Mouse (Mus musculus) frontal cortex, postnatal 36 days (tissue): ENCODE data around the gene St8sia1.
A peak's percentile ranks its signal among the peaks of the same experiment; 100 is the strongest.

ENCODE experiments used
- DNase-seq, 2 experiments: peaks; one replicate each; pipeline ENCODE4 v3.0.0; 2022; ENCODE audit warnings: low spot score in 2 of 2

The St8sia1 gene

DNA sequence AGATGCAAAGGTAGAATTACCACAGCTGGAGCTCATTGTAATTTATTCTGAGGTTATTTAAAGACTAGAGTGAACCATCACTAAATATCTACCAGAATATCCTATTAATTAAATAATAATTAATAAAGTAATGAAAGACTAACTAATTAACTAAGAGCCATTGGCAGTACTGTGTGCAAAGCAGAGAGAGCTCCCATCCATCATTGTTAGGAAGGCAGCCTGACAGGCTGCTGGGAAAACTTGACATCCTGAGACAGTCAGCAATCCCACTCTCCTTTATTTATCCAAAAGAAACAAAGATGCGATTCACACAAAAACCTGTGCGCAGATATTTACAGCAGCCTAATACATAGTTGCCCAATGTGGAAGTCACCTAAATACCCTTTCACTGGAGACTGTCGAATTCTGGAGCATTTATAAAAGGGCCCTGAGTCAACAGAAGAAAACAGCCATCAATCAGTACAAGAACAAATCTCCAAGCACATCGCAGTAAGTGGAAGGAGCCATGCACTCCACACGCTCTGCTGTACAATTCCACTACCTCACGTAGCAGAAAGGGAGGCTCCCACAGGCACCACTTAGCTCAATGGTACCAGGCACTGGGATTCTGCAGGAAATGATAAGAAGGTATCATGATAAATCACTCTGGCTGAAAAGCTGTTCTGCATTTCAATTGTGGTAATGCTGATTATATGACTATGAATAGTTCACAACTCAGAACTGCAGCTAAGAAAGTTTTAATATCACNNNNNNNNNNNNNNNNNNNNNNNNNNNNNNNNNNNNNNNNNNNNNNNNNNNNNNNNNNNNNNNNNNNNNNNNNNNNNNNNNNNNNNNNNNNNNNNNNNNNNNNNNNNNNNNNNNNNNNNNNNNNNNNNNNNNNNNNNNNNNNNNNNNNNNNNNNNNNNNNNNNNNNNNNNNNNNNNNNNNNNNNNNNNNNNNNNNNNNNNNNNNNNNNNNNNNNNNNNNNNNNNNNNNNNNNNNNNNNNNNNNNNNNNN is 15.7 kb upstream of the St8sia1 start:
- no peak for DNase-seq

DNA sequence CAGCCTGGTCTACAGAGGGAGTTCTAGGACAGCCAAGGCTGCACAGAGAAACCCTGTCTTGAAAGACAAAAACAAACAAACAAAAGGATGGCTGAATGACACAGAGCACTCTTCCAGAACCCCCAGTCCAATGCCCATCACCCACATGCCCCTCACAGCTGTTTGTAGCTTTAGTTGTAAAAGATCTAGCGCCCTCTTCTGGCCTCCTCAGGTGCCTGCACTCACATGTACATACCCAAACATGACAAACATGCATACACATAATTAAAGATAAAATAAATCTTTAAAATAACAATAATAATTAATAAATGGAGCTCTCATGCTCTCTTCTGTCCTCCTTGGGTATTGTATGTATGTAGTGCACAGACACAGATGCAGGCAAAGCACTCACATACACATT is 13.0 kb upstream of the St8sia1 start:
- no peak for DNase-seq

DNA sequence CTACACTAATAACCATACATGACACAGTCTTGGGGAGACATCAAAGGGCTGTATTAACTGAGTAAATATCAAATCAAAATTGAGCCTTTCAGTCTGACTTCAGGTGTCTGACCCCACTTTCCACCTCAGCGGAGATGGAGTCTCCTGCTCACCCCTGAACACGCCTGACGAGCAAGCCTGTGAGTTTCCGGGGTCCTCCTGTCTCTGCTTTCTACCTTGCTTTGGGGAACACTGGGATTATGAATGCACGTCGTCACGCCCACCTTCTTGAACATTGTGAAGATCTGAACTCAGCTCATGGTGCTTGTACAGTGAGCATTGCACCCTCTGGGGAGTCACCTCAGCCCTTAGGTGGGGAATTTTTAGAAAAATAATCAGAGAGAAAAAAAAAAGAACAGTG is 9.0 kb upstream of the St8sia1 start:
- DNase-seq = no peak

DNA sequence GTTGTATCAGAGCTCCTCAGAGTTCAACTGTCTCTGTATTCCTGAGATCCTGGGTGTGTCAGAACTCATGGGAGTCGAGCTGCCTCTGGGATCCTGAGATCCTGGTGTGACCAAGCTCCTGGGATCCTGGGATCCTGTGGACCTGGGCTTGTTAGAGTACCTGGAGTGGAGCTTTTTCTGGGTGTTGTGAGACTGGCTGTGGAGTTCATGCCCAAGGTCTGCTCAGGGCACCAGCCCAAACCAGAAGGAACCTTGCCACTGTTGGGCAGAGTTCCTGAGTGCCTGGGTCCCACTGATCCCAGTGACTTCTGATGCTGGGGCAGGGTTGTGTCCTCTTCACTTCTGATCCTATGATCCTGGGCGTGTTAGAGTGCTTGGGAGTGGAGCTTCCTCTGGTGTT is 8.0 kb upstream of the St8sia1 start:
- no peak for DNase-seq

DNA sequence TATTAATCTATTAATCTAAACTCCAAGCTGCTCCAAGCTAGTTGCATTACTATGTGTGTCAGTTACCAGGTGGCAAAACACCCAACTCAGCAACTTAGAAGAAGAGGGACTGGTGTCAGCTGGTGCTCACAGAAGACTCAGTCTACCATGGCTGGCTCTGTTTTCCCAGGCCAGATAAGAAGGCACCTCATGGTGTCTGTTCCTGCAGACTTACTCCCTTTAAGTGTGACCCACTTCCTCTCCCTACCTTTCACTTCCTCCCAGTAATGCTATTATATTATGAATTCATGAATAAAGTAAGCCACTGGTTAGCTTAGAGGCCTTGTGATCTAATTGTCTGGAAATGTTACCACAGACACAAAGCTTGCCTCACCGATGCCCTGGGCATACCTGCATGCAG is 3.2 kb upstream of the St8sia1 start:
- no peak for DNase-seq

DNA sequence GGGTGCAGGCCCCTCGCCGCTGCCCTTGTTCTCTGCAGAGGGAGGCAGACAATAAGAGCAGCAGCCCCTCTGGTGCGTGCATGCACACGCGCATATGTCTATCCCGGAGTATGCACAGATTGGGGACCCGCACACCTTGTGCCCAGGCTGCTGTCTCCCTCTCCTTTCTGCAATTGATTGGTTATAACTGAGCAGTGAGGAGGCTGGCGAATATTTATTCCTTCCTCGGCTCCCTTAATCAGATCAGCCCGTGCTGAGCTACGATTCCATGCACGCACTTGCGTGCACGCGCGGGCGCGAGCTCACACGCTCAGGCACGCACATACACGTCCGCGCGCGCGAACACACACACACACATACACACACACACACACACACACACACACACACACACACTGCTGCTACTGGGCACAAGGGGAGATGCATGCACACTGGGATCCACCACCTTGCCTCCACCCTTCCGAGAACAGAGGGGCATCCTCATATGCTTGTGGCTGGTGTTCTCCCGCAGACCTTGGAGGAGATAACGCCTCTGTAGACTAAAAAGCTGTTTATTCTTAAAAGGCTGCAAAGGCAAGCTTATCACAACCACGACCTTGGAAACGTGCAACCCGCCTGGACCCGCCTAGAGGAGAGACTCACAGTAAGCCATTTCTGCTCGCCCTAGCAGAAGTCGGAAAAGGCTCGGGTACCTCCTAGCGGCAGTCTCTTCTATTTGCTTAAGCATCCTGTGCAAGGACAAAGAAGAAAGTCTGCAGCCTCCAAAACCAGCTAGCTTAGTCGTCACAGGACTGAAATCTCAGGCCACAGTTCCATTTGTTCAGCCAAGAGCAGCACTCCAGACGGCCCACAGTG is 506 bp upstream of the St8sia1 start:
- DNase-seq = peak; percentile 79 to 90

DNA sequence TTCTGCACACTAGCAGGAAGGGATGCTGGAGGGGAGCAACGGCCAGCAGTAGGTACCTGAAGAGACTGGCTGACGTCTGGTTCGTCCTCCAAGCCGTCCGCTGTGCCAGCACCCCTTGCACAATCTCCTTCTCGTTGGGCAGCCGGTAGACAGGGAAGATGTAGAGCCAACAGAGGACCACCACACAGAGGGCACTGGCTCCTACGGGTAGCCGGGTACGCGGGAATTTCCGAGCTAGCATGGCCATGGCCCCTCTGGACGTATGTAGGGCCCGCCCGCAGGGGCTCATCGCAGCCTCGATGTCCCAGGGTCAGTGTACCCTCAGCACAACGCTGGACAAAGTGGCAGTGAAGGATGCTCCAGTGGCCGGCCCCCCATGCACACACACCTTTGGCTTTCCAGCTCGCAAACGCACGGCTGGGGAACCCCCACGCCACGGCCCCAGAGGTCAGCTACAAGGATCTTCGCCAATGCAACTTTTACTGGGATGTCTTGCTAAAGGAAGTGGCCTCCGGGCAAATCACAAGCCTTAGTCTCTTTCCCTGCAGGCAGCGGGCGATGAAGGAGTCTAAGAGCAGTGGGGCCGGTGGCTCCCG is 674 bp downstream of the St8sia1 start:
- peak in 1 of 2 experiments; percentile 26 for DNase-seq

DNA sequence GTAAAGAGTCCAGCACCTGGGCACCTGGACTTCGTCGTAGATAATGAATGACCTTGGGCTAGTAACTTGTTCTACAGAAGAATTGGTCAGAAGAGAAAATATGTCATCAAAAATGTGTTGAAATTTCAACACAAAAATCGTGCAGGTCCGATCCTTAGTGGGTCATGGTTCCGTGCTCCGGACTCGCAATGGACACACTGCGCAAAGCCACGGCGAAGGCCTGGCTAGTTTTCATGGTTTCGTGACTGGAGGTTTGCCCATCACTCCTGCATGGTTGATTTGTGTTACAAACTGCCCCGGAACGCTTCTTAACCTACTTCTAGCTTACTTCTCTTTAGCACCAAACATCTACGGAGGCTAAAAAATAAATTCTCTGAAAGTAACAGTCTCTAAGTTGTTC is 1.4 kb downstream of the St8sia1 start:
- no peak for DNase-seq

DNA sequence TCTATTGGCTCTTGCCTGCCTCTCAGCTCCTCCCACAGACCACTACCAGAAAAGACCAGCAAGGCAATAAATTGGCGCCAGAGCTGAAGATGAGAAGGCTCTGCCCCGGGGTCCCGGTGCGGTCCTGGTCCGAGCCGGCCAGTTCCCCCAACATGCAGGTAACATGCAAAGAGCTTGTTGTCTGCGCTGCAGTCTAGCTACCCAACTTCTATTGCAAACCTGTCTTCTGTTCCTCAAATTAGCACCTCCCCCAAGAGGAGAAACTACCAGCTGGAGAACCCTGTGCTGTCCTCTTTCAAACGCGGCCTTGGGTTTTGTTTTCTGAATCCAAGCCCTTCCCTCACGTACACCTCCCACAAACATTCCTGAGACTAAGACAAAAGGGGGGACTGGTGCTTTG is 1.8 kb downstream of the St8sia1 start:
- DNase-seq = no peak

DNA sequence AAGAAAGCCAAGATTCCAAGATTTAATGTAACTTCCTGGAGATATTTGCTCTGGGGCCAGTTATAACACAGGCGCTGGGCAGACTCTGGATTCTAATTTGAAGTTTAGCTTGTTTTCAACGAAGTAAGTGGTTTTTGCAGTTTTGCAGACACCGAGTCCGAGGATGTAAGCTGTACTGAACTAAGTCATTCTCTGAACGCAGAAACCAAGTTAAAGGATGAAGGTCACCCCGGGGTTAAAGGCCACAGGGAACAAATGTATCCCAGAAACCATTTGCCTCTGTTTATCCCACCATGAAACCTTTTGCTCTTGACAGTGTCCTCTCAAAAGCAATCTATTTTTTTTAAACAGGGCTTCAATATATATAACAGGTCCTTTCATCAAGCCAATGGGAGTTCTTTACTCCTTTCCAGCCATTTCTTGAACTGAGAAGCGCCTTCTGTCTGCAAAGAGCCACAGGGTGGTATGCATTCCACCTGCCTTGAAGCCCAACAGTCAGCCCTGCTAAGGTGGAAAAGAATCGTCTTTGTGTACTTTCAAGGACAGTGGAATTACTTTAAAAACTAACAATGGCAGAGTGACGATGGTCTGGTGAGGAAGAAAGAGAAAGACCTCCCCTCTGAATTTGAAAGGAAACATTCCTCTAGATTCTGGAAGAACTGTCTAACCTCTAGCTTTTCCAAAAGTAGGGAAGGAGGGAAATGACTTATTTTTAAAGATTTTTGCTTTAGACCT is 2.4 kb downstream of the St8sia1 start:
- no peak for DNase-seq

DNA sequence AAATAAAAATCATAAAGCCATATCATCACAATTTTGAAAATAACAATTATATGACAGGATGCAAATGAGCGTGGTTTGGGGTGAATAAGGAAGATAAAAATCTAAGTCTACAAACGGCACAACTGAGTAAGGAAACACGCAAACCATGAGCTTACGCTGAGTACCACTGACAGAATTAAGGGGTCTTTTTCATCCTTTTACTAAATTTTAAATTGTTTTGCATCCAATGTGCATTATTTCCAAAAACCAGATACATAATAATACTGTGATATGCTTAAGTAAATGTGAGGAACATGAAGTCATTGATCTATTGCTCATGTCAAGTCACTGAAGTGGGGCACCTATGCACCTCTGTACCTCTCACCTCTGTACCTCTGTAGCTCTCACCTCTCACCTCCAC is 7.7 kb downstream of the St8sia1 start:
- no peak for DNase-seq

DNA sequence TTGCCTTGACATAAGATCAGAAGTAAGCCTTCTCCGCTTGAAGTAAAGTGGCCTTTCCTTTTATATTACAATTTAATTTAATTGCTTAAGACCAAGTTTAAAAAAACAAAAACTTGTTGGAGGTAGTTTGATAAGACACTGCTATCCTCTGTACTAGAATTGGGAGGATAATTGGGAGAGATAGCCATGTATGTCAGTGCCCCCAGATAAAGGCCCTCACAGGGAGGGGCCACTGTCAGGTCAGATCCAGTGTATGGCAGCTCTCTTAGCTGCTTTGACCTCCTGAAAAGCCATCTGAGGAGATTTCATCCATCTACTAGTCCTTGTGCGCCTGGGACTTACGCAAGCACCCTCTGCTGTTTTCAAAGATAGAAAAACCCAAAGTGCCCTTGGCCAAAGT is 9.0 kb downstream of the St8sia1 start:
- no peak for DNase-seq

DNA sequence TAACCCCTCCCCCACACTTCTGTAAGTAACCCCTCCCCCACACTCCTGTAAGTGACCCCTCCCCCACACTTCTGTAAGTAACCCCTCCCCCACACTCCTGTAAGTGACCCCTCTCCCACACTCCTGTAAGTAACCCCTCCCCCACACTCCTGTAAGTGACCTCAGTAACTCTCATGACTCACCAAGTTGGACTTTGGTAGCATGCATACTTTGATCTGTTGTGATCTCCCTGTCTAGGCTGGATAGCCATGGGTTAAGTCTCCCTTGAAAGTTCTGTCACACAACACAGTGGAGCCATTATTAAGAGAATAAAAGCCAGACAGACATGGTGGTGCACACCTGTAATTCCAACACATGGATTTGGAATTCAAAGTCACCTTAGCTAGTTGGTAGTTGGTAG is 11.1 kb downstream of the St8sia1 start:
- DNase-seq = no peak

DNA sequence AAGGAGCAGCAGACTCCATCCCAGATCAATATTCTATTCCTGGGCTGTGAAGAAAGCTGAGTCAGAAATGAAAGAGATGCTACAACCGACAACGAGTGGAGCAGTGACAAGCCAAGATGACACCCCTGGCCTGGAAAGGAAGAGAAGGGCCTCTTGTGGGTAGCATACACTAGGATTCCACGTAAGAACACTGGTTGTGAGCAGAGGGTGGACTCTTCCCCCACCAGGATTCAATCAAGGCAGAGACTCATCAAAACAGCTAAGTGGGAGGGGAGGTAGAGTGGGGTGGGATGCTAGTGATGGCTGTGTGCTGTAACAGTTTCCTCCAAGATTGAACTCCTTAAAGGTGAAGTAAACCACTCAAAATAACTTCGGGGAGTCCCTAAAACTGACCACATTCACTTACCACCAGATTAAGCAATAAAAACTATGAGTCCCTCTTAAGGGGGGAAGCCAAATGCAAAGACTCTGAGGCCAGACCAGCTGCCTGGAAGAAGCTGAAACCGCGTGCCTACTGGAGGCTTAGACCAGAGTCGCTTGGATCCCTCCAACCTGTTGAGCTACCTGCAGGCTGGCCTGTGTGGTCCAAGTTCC is 11.8 kb downstream of the St8sia1 start:
- no peak for DNase-seq

DNA sequence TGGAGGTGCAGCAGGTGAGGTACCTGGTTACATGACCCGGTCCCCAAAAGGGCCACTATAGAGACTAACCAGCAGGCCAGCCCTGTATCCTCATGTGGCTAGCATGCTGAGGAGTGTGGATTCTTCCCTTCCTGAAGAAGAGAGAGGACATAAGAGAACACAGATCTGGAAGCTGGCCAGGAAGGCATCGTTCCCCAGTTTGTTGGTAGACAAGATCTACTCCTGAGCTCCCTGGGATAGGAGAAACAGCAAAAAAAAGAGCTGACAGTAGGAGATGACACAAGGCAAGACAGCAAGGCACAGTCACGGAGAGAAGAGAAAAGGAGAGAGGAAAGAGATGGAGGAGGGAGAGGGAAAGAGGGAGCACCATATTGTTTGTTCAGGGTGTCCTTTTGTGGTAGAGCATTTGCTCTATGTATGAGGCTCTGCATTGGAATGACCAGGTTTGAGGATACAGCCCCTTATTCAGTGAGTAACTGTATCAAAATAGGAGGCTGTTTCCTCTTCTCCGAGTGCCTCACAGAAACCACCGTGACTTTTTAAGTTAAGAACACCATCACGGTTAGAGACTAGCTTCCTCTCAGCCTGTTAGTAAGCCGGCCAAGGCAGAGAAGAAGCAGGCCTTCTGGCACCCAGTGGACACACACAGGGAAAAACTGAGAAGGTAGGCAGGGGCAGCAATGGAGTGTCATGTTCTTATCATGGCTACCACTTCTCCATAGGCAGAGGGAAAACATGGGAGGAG is 12.5 kb downstream of the St8sia1 start:
- DNase-seq = no peak

DNA sequence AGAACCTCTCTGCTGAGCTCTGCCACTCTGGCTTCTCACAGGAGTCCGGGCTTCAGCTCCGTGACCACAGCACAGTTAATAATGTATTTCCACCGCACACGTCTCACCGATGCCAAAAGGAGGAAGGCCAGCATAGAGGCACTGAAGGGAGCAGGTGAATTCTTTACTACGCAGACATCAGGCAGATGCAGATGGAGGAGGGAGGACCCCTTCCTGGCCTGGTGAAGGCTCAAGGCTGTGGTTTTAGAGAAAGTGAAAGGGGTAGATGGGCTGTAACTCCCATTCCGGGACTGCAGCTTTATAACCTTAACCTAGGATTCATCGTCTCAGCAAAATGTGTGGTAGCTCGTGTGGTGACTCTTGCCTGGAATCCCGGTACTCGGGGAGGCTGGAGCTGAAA is 13.9 kb downstream of the St8sia1 start:
- no peak for DNase-seq

DNA sequence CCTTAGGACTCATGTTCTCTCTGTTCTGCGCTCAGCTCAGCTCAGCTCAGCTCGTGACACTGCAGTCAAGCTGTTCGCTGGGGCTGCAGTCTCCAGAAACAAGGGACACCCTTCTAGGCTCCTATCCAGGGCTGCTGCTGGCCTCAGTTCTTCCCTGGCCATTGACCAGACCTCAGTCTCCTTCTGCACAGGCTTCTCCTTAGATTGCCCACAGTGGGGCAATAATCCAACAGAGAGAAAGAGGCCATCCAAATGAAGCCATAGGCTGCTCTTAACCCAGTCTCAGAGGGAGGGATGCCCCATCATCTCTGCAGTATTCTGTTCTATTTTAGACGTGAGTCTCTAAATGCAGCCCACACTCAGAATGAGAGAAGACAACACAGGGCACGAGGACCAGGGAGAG is 15.3 kb downstream of the St8sia1 start:
- DNase-seq = peak; percentile 66 to 75

DNA sequence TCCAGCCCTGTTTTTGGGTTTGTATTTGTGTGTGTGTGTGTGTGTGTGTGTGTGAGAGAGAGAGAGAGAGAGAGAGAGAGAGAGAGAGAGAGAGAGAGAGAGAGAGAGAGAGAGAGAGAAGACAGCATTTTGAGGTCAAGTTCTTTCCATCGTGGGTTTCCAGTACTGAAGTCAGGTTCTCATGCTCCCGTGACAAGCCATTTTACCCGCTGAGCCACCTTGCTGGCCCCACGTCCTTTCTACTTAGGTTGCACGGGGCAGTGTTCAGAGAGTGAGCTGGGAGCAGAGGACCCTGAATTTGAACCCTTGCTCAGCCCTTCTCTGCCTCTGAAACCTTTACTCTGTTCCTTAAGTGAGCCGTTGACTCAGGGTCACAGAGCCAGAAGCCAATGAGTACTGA is 17.2 kb downstream of the St8sia1 start:
- DNase-seq = no peak

DNA sequence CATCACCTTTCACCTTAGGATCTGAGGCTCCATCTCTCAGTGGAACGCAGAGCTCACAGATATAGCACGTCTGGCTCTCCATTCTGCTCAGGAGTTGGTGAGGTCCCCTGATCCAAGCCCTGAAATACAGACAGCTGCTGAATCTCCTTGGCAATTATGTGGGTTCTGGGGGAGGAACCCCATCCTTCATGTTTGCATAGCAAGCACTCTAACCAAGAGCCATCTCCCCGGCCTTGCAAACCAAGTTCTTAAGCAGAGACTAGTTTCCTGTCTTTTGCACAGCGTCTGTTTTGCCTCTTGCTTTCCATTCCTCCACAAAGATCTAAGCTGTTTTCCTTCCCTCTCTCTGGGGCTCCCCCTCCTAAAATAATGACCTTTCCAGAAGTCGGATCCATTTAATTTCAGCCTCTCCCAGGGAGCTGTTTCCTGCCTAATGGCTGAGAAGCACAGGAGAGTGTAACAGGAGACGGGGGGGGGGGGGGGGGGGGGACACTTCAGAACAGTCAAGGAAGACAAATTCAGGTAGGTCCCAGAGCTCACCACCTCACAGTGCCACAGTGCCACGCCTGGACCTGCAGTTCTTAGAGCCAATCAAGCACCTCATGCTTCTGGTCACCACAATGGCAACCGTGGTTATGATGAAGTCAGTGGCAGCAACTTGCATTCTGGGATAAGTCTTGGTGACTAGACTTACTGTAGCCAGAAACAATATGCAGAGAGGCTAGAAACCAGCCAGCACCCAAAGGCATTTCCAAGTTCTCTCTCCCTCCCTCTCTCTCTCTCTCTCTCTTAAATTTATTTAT is 18.0 kb downstream of the St8sia1 start:
- no peak for DNase-seq

DNA sequence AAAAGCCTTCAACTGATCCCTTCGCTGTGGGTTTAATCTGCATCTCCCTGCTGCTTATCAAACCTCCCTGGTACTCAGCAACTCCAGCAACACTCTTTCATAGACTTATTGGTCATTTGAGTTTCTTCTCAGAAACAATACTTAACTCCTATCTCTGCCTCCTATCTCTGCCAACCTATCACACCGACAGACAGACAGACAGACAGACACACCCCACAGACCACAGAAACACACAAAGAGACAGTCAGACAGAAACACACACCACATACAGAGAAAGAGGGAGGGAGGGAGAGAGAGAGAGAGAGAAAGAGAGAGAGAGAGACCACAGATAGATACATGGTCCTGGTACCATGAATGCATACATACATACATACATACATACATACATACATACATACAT is 18.8 kb downstream of the St8sia1 start:
- no peak for DNase-seq
